Mouse (Mus musculus): ENCODE data around the gene Nufip1. TPM values are rescaled to one million over a fixed set of nuclear protein-coding genes. Genes with fewer than 3 reads are reported as not detected.
"Not testable (repeated sequence)": the region's sequence is repeated elsewhere in the genome, so short reads cannot be mapped to it uniquely, and the experiment has no call there.

Nufip1 gene
- total RNA-seq, 2 experiments from 2014 or later = 8.6 to 10.1 TPM

- DNase-seq (ENCODE audit: low spot score in 2 of 2) = no peak
Measured at GRCm38 (mm10) chr14:76134975-76135374, 24.3 kb downstream of the Nufip1 start.

- DNase-seq (ENCODE audit: low spot score in 2 of 2) = no peak
Measured at GRCm38 (mm10) chr14:76145248-76145647, 34.6 kb downstream of the Nufip1 start.

- no peak for DNase-seq (ENCODE audit: low spot score in 2 of 2)
Measured at GRCm38 (mm10) chr14:76145868-76146267, 35.2 kb downstream of the Nufip1 start.

- no peak for DNase-seq (ENCODE audit: low spot score in 2 of 2)
Measured at GRCm38 (mm10) chr14:76147061-76147460, 36.4 kb downstream of the Nufip1 start.

GRCm38 (mm10) chr14:76148294-76148693 is 37.6 kb downstream of the Nufip1 start:
- no peak for DNase-seq (ENCODE audit: low spot score in 2 of 2)

GRCm38 (mm10) chr14:76149531-76150179 is 39.0 kb downstream of the Nufip1 start:
- peak in 1 of 2 experiments; percentile 11 for DNase-seq (ENCODE audit: low spot score in 2 of 2)

- no peak for DNase-seq (ENCODE audit: low spot score in 2 of 2)
Measured at GRCm38 (mm10) chr14:76150499-76150898, 39.8 kb downstream of the Nufip1 start.

GRCm38 (mm10) chr14:76151011-76151410 is 40.3 kb downstream of the Nufip1 start:
- no peak for DNase-seq (ENCODE audit: low spot score in 2 of 2)

- no peak for DNase-seq (ENCODE audit: low spot score in 2 of 2)
Measured at GRCm38 (mm10) chr14:76151820-76152161, 41.1 kb downstream of the Nufip1 start.

GRCm38 (mm10) chr14:76152162-76153002 is 41.7 kb downstream of the Nufip1 start:
- peak; percentile 97 to 99 for DNase-seq (ENCODE audit: low spot score in 2 of 2)

- DNase-seq (ENCODE audit: low spot score in 2 of 2) = peak in 1 of 2 experiments; percentile 6
Measured at GRCm38 (mm10) chr14:76153003-76153675, 42.4 kb downstream of the Nufip1 start.

- DNase-seq (ENCODE audit: low spot score in 2 of 2) = no peak
Measured at GRCm38 (mm10) chr14:76153828-76154227, 43.1 kb downstream of the Nufip1 start.

- no peak for DNase-seq (ENCODE audit: low spot score in 2 of 2)
Measured at GRCm38 (mm10) chr14:76158192-76158785, 47.6 kb downstream of the Nufip1 start.

- not testable (repeated sequence) for DNase-seq (ENCODE audit: low spot score in 2 of 2)
Measured at GRCm38 (mm10) chr14:76160580-76160979, 49.9 kb downstream of the Nufip1 start.

GRCm38 (mm10) chr14:76164236-76164635 is 53.5 kb downstream of the Nufip1 start:
- no peak for DNase-seq (ENCODE audit: low spot score in 2 of 2)

GRCm38 (mm10) chr14:76164904-76165755 is 54.4 kb downstream of the Nufip1 start:
- DNase-seq (ENCODE audit: low spot score in 2 of 2) = peak; percentile 45 to 60

- peak in 1 of 2 experiments; percentile 44 for DNase-seq (ENCODE audit: low spot score in 2 of 2)
Measured at GRCm38 (mm10) chr14:76169876-76170466, 59.3 kb downstream of the Nufip1 start.

- DNase-seq (ENCODE audit: low spot score in 2 of 2) = no peak
Measured at GRCm38 (mm10) chr14:76171285-76171684, 60.6 kb downstream of the Nufip1 start.

- no peak for DNase-seq (ENCODE audit: low spot score in 2 of 2)
Measured at GRCm38 (mm10) chr14:76174328-76174727, 63.6 kb downstream of the Nufip1 start.

- no peak for DNase-seq (ENCODE audit: low spot score in 2 of 2)
Measured at GRCm38 (mm10) chr14:76175808-76176207, 65.1 kb downstream of the Nufip1 start.
